Mouse (Mus musculus): Measurements from ENCODE around the gene Nucb1. TPM values are rescaled to one million over a fixed set of nuclear protein-coding genes. Genes with fewer than 3 reads are reported as not detected.

Nucb1 gene
- polyA plus RNA-seq, 1 experiment = 296 TPM

- Histone ChIP-seq H3K4me3 (ENCODE audit: insufficient read depth, low read length) (no peak overlapping the region), H3K4me1 (ENCODE audit: control insufficient read depth, insufficient read depth, low read length) (no peaks in the 10 kb centered on the region), H3K27ac (ENCODE audit: insufficient read depth, low read depth, low read length) (no peak overlapping the region)
- TF ChIP-seq CTCF (IDR thresholded peaks at IDR 0.05; ENCODE audit: low read depth, low read length) (peak; percentile 9; the same call in 1 of the 2 replicates), POLR2A (IDR thresholded peaks at IDR 0.05; ENCODE audit: borderline replicate concordance, low read depth, low read length) (no peak)
Measured at GRCm38 (mm10) chr7:45447325-45447990, 62.7 kb downstream of the Nucb1 start.

- TF ChIP-seq CTCF (IDR thresholded peaks at IDR 0.05; ENCODE audit: low read depth, low read length) = no peak
- no peak for TF ChIP-seq POLR2A (IDR thresholded peaks at IDR 0.05; ENCODE audit: borderline replicate concordance, low read depth, low read length)
- no peak overlapping the region for H3K4me3 ChIP-seq (ENCODE audit: insufficient read depth, low read length)
- H3K27ac ChIP-seq (ENCODE audit: insufficient read depth, low read depth, low read length) = no peak overlapping the region
- H3K4me1 ChIP-seq (ENCODE audit: control insufficient read depth, insufficient read depth, low read length) = no peaks in the 10 kb centered on the region
Measured at GRCm38 (mm10) chr7:45446589-45446988, 63.6 kb downstream of the Nucb1 start.

DNA sequence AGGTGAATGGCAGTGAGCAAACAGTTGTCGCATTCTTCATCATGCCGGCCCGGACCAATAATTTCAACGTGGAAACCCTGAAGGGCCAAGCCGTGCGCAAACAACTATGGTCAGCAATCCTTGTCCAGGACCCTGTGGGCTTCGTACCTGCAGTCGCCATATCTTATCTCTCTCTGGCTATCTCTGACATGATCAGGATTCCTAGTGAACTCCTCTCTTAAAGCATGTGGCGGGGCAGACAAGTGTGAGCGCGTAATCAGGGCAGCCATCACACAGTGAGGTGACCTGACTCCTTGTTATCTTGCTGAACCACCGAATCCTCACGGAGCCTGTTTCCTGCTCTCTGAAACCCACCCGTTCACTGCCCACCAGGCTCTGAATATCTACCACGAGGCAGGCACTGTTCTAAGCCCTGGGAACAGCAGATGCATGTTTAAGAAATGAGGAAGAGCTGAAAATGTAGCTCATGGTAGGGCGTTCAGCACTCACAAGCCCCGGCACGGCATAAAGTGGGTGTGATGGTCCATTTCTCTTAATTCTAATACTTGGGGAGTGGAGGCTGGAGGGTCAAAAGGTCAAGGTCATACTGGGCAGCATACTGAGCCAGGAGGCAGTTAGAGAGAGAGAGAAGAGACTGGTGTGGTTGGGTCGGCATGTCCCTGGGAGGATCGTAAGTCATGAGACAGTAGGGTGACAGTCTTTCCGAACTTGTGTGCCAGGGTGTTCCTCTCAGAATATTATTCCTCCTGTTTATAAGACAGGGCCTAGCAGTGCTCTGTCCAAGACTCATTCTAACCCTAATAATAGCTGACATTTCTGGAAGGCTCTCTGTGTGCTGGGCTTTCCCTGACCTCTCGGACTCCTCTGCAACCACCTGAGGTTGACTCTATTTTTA, 66.4 kb downstream of the Nucb1 start:
- Histone ChIP-seq H3K4me3 (ENCODE audit: insufficient read depth, low read length) (no peak overlapping the region), H3K4me1 (ENCODE audit: control insufficient read depth, insufficient read depth, low read length) (no peaks in the 10 kb centered on the region), H3K27ac (ENCODE audit: insufficient read depth, low read depth, low read length) (no peak overlapping the region)
- TF ChIP-seq CTCF (IDR thresholded peaks at IDR 0.05; ENCODE audit: low read depth, low read length) (no peak), POLR2A (IDR thresholded peaks at IDR 0.05; ENCODE audit: borderline replicate concordance, low read depth, low read length) (no peak)

Other genes starting within 250 kb of the Nucb1 start
- not detected in 2 replicates for gene Slc6a21, start 232.9 kb downstream of the Nucb1 start, polyA plus RNA-seq (2012; ENCODE audit: insufficient read depth, insufficient read length, missing spikeins)
- gene Trpm4, start 176.6 kb downstream of the Nucb1 start, polyA plus RNA-seq (2012; ENCODE audit: insufficient read depth, insufficient read length, missing spikeins) = 14.1 and 16.0 TPM in 2 replicates
- not detected in 2 replicates for gene Hrc, start 175.1 kb downstream of the Nucb1 start, polyA plus RNA-seq (2012; ENCODE audit: insufficient read depth, insufficient read length, missing spikeins)
- gene Ppfia3, start 143.4 kb downstream of the Nucb1 start, polyA plus RNA-seq (2012; ENCODE audit: insufficient read depth, insufficient read length, missing spikeins) = 1.6 and 1.8 TPM in 2 replicates
- 3.0 and 3.6 TPM in 2 replicates for gene Lin7b, start 139.8 kb downstream of the Nucb1 start, polyA plus RNA-seq (2012; ENCODE audit: insufficient read depth, insufficient read length, missing spikeins)
- 385 and 416 TPM in 2 replicates for gene Snrnp70, start 114.7 kb downstream of the Nucb1 start, polyA plus RNA-seq (2012; ENCODE audit: insufficient read depth, insufficient read length, missing spikeins)
- not detected in 2 replicates for gene Kcna7, start 104.8 kb downstream of the Nucb1 start, polyA plus RNA-seq (2012; ENCODE audit: insufficient read depth, insufficient read length, missing spikeins)
- gene Ntf5, start 96.7 kb downstream of the Nucb1 start, polyA plus RNA-seq (2012; ENCODE audit: insufficient read depth, insufficient read length, missing spikeins) = not detected in 2 replicates
- not detected in 2 replicates for gene Lhb, start 89.6 kb downstream of the Nucb1 start, polyA plus RNA-seq (2012; ENCODE audit: insufficient read depth, insufficient read length, missing spikeins)
- gene Gys1, start 75.6 kb downstream of the Nucb1 start, polyA plus RNA-seq (2012; ENCODE audit: insufficient read depth, insufficient read length, missing spikeins) = 12.8 and 14.3 TPM in 2 replicates
- 26.0 and 43.8 TPM in 2 replicates for gene Ruvbl2, start 72.3 kb downstream of the Nucb1 start, polyA plus RNA-seq (2012; ENCODE audit: insufficient read depth, insufficient read length, missing spikeins)
- 18,510 and 20,120 TPM in 2 replicates for gene Ftl1, start 50.5 kb downstream of the Nucb1 start, polyA plus RNA-seq (2012; ENCODE audit: insufficient read depth, insufficient read length, missing spikeins)
- 196 and 209 TPM in 2 replicates for gene Bax, start 43.5 kb downstream of the Nucb1 start, polyA plus RNA-seq (2012; ENCODE audit: insufficient read depth, insufficient read length, missing spikeins)
- gene Tulp2, start 28.5 kb downstream of the Nucb1 start, polyA plus RNA-seq (2012; ENCODE audit: insufficient read depth, insufficient read length, missing spikeins) = not detected in 2 replicates
- gene Gm45808, start 23.6 kb downstream of the Nucb1 start, polyA plus RNA-seq (2012; ENCODE audit: insufficient read depth, insufficient read length, missing spikeins) = 1.1 TPM in 1 of 2 replicates, not detected in the other
- gene Dhdh, start 21.6 kb downstream of the Nucb1 start, polyA plus RNA-seq (2012; ENCODE audit: insufficient read depth, insufficient read length, missing spikeins) = 22.0 and 25.4 TPM in 2 replicates
- 21.3 and 26.7 TPM in 2 replicates for gene Ppp1r15a, start 15.9 kb upstream of the Nucb1 start, polyA plus RNA-seq (2012; ENCODE audit: insufficient read depth, insufficient read length, missing spikeins)
- 1.0 and 1.6 TPM in 2 replicates for gene Plekha4, start 15.9 kb upstream of the Nucb1 start, polyA plus RNA-seq (2012; ENCODE audit: insufficient read depth, insufficient read length, missing spikeins)
- 2.0 and 2.5 TPM in 2 replicates for gene Hsd17b14, start 44.5 kb upstream of the Nucb1 start, polyA plus RNA-seq (2012; ENCODE audit: insufficient read depth, insufficient read length, missing spikeins)
- gene Bcat2, start 59.7 kb upstream of the Nucb1 start, polyA plus RNA-seq (2012; ENCODE audit: insufficient read depth, insufficient read length, missing spikeins) = 87.0 and 93.0 TPM in 2 replicates
- gene Fgf21, start 105.1 kb upstream of the Nucb1 start, polyA plus RNA-seq (2012; ENCODE audit: insufficient read depth, insufficient read length, missing spikeins) = not detected in 2 replicates
- gene Fut1, start 106.9 kb upstream of the Nucb1 start, polyA plus RNA-seq (2012; ENCODE audit: insufficient read depth, insufficient read length, missing spikeins) = not detected in 2 replicates
- not detected in 2 replicates for gene Izumo1, start 111.4 kb upstream of the Nucb1 start, polyA plus RNA-seq (2012; ENCODE audit: insufficient read depth, insufficient read length, missing spikeins)
- gene Rasip1, start 117.1 kb upstream of the Nucb1 start, polyA plus RNA-seq (2012; ENCODE audit: insufficient read depth, insufficient read length, missing spikeins) = 0.40 TPM in 1 of 2 replicates, not detected in the other
- gene Mamstr, start 129.6 kb upstream of the Nucb1 start, polyA plus RNA-seq (2012; ENCODE audit: insufficient read depth, insufficient read length, missing spikeins) = not detected in 2 replicates
- not detected in 2 replicates for gene Fut2, start 156.0 kb upstream of the Nucb1 start, polyA plus RNA-seq (2012; ENCODE audit: insufficient read depth, insufficient read length, missing spikeins)
- gene Ntn5, start 173.6 kb upstream of the Nucb1 start, polyA plus RNA-seq (2012; ENCODE audit: insufficient read depth, insufficient read length, missing spikeins) = not detected in 2 replicates
- gene Sec1, start 184.0 kb upstream of the Nucb1 start, polyA plus RNA-seq (2012; ENCODE audit: insufficient read depth, insufficient read length, missing spikeins) = not detected in 2 replicates
- gene Car11, start 189.4 kb upstream of the Nucb1 start, polyA plus RNA-seq (2012; ENCODE audit: insufficient read depth, insufficient read length, missing spikeins) = 1.3 and 1.9 TPM in 2 replicates
- 85.2 and 85.6 TPM in 2 replicates for gene Dbp, start 194.7 kb upstream of the Nucb1 start, polyA plus RNA-seq (2012; ENCODE audit: insufficient read depth, insufficient read length, missing spikeins)
- gene Rpl18, start 205.1 kb upstream of the Nucb1 start, polyA plus RNA-seq (2012; ENCODE audit: insufficient read depth, insufficient read length, missing spikeins) = 802 and 833 TPM in 2 replicates
- gene Sphk2, start 207.6 kb upstream of the Nucb1 start, polyA plus RNA-seq (2012; ENCODE audit: insufficient read depth, insufficient read length, missing spikeins) = 51.2 and 56.1 TPM in 2 replicates
- not detected in 2 replicates for gene Fam83e, start 210.8 kb upstream of the Nucb1 start, polyA plus RNA-seq (2012; ENCODE audit: insufficient read depth, insufficient read length, missing spikeins)
- not detected in 2 replicates for gene Spaca4, start 215.4 kb upstream of the Nucb1 start, polyA plus RNA-seq (2012; ENCODE audit: insufficient read depth, insufficient read length, missing spikeins)

Measured in bone marrow macrophage, adult 2 months (primary cell).